Mouse (Mus musculus): ENCODE measurements around the gene Ezh1. TPM values are rescaled to one million over a fixed set of nuclear protein-coding genes. Genes with fewer than 3 reads are reported as not detected.

The Ezh1 gene
- polyA plus RNA-seq, 1 experiment = 13.9 TPM

GRCm38 (mm10) chr11:101220853-101221252 is 5.4 kb downstream of the Ezh1 start:
- H3K27ac ChIP-seq (ENCODE audit: insufficient read depth, low read length) = no peak overlapping the region; the same call in 1 of the 2 replicates
- H3K4me1 ChIP-seq (ENCODE audit: control insufficient read depth, insufficient read depth, low read length) = no peaks in the 10 kb centered on the region; the same call in 1 of the 2 replicates
- no peak overlapping the region for H3K4me3 ChIP-seq (ENCODE audit: insufficient read depth, low read length)
- TF ChIP-seq CTCF (IDR thresholded peaks at IDR 0.05; ENCODE audit: borderline replicate concordance, insufficient read depth, low read length) (no peak), POLR2A (IDR thresholded peaks at IDR 0.05; ENCODE audit: low read depth, low read length) (no peak)

GRCm38 (mm10) chr11:101218436-101219055 is 7.7 kb downstream of the Ezh1 start:
- no peak overlapping the region for H3K27ac ChIP-seq (ENCODE audit: insufficient read depth, low read length)
- H3K4me3 ChIP-seq (ENCODE audit: insufficient read depth, low read length) = no peak overlapping the region
- no peak for TF ChIP-seq CTCF (IDR thresholded peaks at IDR 0.05; ENCODE audit: borderline replicate concordance, insufficient read depth, low read length)
- TF ChIP-seq POLR2A (IDR thresholded peaks at IDR 0.05; ENCODE audit: low read depth, low read length) = no peak
- no peaks in the 10 kb centered on the region for H3K4me1 ChIP-seq (ENCODE audit: control insufficient read depth, insufficient read depth, low read length)

GRCm38 (mm10) chr11:101216936-101217335 is 9.3 kb downstream of the Ezh1 start:
- H3K27ac ChIP-seq (ENCODE audit: insufficient read depth, low read length) = no peak overlapping the region
- H3K4me3 ChIP-seq (ENCODE audit: insufficient read depth, low read length) = no peak overlapping the region
- TF ChIP-seq POLR2A (IDR thresholded peaks at IDR 0.05; ENCODE audit: low read depth, low read length) (no peak), CTCF (IDR thresholded peaks at IDR 0.05; ENCODE audit: borderline replicate concordance, insufficient read depth, low read length) (no peak)

GRCm38 (mm10) chr11:101211970-101212369 is 14.3 kb downstream of the Ezh1 start:
- Histone ChIP-seq H3K27ac (ENCODE audit: insufficient read depth, low read length) (no peak overlapping the region), H3K4me3 (ENCODE audit: insufficient read depth, low read length) (no peak overlapping the region), H3K4me1 (ENCODE audit: control insufficient read depth, insufficient read depth, low read length) (no peaks in the 10 kb centered on the region)
- TF ChIP-seq POLR2A (IDR thresholded peaks at IDR 0.05; ENCODE audit: low read depth, low read length) = no peak
- TF ChIP-seq CTCF (IDR thresholded peaks at IDR 0.05; ENCODE audit: borderline replicate concordance, insufficient read depth, low read length) = no peak

More at GRCm38 (mm10) chr11:101216936-101217335, 9.3 kb downstream of the Ezh1 start:
- no peaks in the 10 kb centered on the region for H3K4me1 ChIP-seq (ENCODE audit: control insufficient read depth, insufficient read depth, low read length)

- Histone ChIP-seq H3K27ac (ENCODE audit: insufficient read depth, low read length) (no peak overlapping the region), H3K4me3 (ENCODE audit: insufficient read depth, low read length) (no peak overlapping the region), H3K4me1 (ENCODE audit: control insufficient read depth, insufficient read depth, low read length) (no peaks in the 10 kb centered on the region)
- peak; percentile 86 for TF ChIP-seq CTCF (IDR thresholded peaks at IDR 0.05; ENCODE audit: borderline replicate concordance, insufficient read depth, low read length)
- no peak for TF ChIP-seq POLR2A (IDR thresholded peaks at IDR 0.05; ENCODE audit: low read depth, low read length)
These were observed 25.3 kb downstream of the Ezh1 start for GRCm38 (mm10) chr11:101200986-101201385.

- H3K27ac ChIP-seq (ENCODE audit: insufficient read depth, low read length) = no peak overlapping the region
- TF ChIP-seq POLR2A (IDR thresholded peaks at IDR 0.05; ENCODE audit: low read depth, low read length) = no peak
- no peak for TF ChIP-seq CTCF (IDR thresholded peaks at IDR 0.05; ENCODE audit: borderline replicate concordance, insufficient read depth, low read length)
- no peaks in the 10 kb centered on the region for H3K4me1 ChIP-seq (ENCODE audit: control insufficient read depth, insufficient read depth, low read length)
- H3K4me3 ChIP-seq (ENCODE audit: insufficient read depth, low read length) = no peak overlapping the region
These were observed 26.7 kb downstream of the Ezh1 start for GRCm38 (mm10) chr11:101199555-101199954.

GRCm38 (mm10) chr11:101196175-101196574 is 30.1 kb downstream of the Ezh1 start:
- TF ChIP-seq POLR2A (IDR thresholded peaks at IDR 0.05; ENCODE audit: low read depth, low read length) = no peak
- no peak for TF ChIP-seq CTCF (IDR thresholded peaks at IDR 0.05; ENCODE audit: borderline replicate concordance, insufficient read depth, low read length)
- no peaks in the 10 kb centered on the region; the same call in 1 of the 2 replicates for H3K4me1 ChIP-seq (ENCODE audit: control insufficient read depth, insufficient read depth, low read length)
- H3K27ac ChIP-seq (ENCODE audit: insufficient read depth, low read length) = no peak overlapping the region
- H3K4me3 ChIP-seq (ENCODE audit: insufficient read depth, low read length) = no peak overlapping the region

- no peak overlapping the region for H3K27ac ChIP-seq (ENCODE audit: insufficient read depth, low read length)
These were observed 30.7 kb downstream of the Ezh1 start for GRCm38 (mm10) chr11:101195571-101195970.

GRCm38 (mm10) chr11:101195101-101195500 is 31.2 kb downstream of the Ezh1 start:
- no peak overlapping the region for H3K4me3 ChIP-seq (ENCODE audit: insufficient read depth, low read length)
- peaks cover 3% of the 10 kb centered on the region for H3K4me1 ChIP-seq (ENCODE audit: control insufficient read depth, insufficient read depth, low read length)
- H3K27ac ChIP-seq (ENCODE audit: insufficient read depth, low read length) = no peak overlapping the region
- TF ChIP-seq CTCF (IDR thresholded peaks at IDR 0.05; ENCODE audit: borderline replicate concordance, insufficient read depth, low read length) (no peak), POLR2A (IDR thresholded peaks at IDR 0.05; ENCODE audit: low read depth, low read length) (no peak)

More at GRCm38 (mm10) chr11:101195571-101195970, 30.7 kb downstream of the Ezh1 start:
- no peak overlapping the region for H3K4me3 ChIP-seq (ENCODE audit: insufficient read depth, low read length)
- no peak for TF ChIP-seq POLR2A (IDR thresholded peaks at IDR 0.05; ENCODE audit: low read depth, low read length)
- no peak for TF ChIP-seq CTCF (IDR thresholded peaks at IDR 0.05; ENCODE audit: borderline replicate concordance, insufficient read depth, low read length)
- H3K4me1 ChIP-seq (ENCODE audit: control insufficient read depth, insufficient read depth, low read length) = peaks cover under 1% of the 10 kb centered on the region; the same call in 1 of the 2 replicates

- Histone ChIP-seq H3K4me3 (ENCODE audit: insufficient read depth, low read length) (no peak overlapping the region), H3K4me1 (ENCODE audit: control insufficient read depth, insufficient read depth, low read length) (peaks cover 7% of the 10 kb centered on the region)
- no peak for TF ChIP-seq CTCF (IDR thresholded peaks at IDR 0.05; ENCODE audit: borderline replicate concordance, insufficient read depth, low read length)
- no peak for TF ChIP-seq POLR2A (IDR thresholded peaks at IDR 0.05; ENCODE audit: low read depth, low read length)
These were observed 31.6 kb downstream of the Ezh1 start for GRCm38 (mm10) chr11:101194643-101195042.

More at GRCm38 (mm10) chr11:101194643-101195042, 31.6 kb downstream of the Ezh1 start:
- H3K27ac ChIP-seq (ENCODE audit: insufficient read depth, low read length) = no peak overlapping the region
